Mouse (Mus musculus): Measurements from ENCODE around the gene Scn4b. TPM values are rescaled to one million over a fixed set of nuclear protein-coding genes. Genes with fewer than 3 reads are reported as not detected.

The Scn4b gene
- total RNA-seq, 4 experiments from 2014 or later: 14.6 to 17.4 (median 15.7) TPM

DNA sequence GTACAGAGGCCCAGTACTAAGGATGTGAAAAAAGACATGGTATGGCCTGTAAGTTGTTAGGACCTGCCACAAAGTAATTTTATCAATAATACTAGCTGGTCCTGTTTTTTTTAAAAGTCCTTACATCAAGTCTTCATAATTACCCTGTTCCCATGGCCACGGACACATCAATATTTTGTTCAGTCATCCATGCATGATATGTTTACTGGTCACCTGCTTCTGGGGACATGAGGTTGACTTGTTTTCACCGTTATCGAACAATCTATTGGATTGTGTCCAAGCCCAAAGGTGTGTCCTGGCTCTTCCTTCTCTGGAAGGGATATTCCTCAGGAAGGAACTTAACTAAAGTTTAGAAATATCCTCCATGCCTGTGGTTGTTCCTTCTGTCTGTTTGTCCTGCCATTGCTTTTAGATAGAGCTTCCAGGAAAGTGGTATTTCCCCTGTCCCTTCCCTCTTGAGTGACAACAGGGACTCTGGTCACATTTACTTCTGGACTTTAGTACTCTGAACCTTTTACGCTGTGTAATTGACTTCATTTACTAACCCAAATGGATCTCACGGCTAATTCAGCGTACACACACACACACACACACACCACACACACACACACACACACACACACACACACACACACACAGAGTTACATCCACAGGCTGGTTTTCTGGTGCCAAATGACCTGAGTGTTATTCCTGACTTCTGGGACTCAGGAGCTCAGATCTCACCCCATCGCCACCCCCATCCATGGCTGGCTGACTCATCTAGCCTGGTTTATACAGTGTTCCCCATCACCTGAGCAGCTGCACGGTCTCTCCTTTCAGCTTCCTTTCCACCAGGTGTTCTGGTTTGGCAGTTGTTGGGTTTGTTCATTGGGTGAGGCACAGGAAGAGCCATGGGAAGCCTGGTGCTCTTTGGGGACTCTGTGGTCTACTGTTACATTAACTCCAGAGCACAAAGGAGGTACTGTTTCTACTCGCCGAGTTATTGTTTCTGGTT is 50.7 kb downstream of the Scn4b start:
- no peak for DNase-seq (ENCODE audit: low spot score in 2 of 2)

DNA sequence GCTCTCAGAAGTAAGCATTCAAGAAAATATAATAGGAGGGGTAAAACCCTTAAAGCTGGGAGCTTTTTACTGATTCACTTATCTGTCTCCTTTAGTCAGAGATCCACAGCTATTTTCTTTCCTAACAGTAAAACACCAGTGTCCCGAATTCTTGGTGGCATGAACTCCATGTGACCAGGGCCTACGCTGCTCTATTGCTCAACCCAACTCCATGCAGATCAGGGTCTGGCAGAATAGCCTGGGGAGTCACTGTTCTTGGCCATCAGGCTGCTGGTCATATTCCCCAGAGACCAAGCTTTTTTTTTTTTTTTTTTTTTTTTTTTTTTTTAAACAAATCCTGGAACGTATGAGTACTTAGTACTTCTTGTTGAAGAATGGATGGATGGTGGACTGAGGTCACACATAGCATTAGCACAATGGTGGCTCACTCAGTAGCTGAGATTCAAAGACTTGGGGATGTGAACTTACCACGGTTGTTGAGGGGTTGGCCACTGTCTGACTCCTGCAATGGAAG is 51.5 kb downstream of the Scn4b start:
- DNase-seq (ENCODE audit: low spot score in 2 of 2): no peak

DNA sequence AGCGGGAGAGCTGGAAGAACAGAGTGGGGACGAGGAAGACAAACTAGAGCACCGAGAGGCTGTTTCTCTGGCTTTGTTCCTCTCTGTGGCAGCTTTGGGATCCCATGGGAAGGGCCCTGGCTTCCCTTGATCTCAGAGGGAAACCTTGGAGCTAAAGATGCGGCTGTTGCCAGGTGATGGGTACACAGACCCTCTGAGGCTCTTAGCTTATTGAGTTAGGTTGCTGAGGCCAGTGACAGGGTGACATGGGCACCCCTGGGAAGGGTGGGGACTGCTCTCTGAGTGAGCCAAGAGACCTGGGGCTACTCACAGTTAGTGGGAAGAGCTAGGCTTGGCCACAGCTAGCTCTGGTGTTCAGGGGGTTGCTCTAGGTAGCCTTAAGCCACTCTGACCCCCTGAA is 57.3 kb downstream of the Scn4b start:
- DNase-seq (ENCODE audit: low spot score in 2 of 2): no peak

GRCm38 (mm10) chr9:45196125-45196830 is 58.1 kb downstream of the Scn4b start:
- DNase-seq (ENCODE audit: low spot score in 2 of 2): no peak

DNA sequence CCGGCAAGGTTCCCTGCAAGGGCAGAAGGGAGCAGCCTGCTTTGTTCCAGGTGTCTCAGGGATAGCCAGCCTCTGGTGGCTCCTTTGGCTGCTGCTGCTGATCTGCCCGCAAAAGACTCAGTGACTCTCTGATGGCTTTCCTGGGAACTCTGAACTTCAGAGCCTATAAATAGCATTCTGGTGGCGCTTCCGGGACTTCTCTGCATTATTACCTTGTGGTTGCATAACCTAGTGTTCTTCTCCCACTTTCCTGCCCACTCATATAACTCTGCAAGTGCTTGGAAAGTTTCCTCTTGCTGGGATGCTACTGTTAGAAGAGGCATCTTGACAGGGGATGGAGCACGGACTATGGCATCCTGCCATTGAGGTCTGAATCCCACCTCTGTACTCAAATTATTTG is 59.4 kb downstream of the Scn4b start:
- DNase-seq (ENCODE audit: low spot score in 2 of 2): no peak

DNA sequence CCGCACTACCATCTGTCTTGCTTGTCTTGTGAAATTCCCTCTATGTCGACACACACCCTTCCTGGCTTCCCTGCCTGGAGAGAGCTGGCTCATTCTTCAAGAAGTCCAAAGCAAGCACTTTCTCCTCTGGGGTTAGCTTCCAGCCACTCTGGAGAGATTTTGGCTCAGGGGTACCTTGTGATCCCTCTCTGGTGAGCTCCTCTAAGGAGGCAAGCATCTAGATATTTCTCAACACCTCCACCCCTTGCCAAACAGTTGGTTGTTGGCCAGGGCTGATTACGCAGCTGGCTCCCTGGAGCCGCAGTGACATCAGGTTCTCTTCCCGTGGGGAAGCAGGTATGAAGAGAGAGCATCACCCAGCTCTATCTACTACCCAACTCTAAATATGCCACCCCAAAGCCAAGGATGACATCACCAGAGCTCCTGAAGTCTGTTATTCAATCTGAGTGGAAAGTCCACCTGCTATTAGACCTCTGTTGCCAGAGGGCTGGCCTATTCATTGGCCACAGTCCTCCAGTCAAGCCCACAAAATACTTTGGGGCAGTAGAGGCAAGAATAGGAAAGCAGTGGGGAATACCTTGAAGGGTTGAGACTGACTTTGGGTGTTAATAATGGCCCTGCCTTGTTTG is 63.2 kb downstream of the Scn4b start:
- no peak for DNase-seq (ENCODE audit: low spot score in 2 of 2)

GRCm38 (mm10) chr9:45202021-45202798 is 64.0 kb downstream of the Scn4b start:
- DNase-seq (ENCODE audit: low spot score in 2 of 2): no peak

Other genes with a start within 250 kb of the Scn4b start
- 100 to 1,000 TPM; 246 to 356 (median 299) TPM for gene Atp5l, start 217.7 kb upstream of the Scn4b start, total RNA-seq (2022)
- gene Ube4a, start 172.8 kb upstream of the Scn4b start, total RNA-seq (2022): 10 to 100 TPM; 69.7 to 84.9 (median 72.3) TPM
- gene Cd3g, start 158.0 kb upstream of the Scn4b start, total RNA-seq (2022): under 1 TPM in 2 of 4 experiments, not detected in 2; 0.38 to 0.43 TPM
- not detected for gene Cd3d, start 156.6 kb upstream of the Scn4b start, total RNA-seq (2022)
- gene Cd3e, start 128.8 kb upstream of the Scn4b start, total RNA-seq (2022): under 1 TPM in 2 of 4 experiments, not detected in 2; 0.27 to 0.33 TPM
- gene Mpzl2, start 98.6 kb upstream of the Scn4b start, total RNA-seq (2022): 1 to 10 TPM; 1.3 TPM
- 1 to 10 TPM; 3.4 to 5.4 (median 3.7) TPM for gene Mpzl3, start 83.2 kb upstream of the Scn4b start, total RNA-seq (2022)
- gene Jaml, start 59.2 kb upstream of the Scn4b start, total RNA-seq (2022): 1 to 10 TPM in 1 of 4 experiments, under 1 TPM in 3; 0.55 to 1.3 (median 0.72) TPM
- gene Scn2b, start 20.6 kb upstream of the Scn4b start, total RNA-seq (2022): 100 to 1,000 TPM; 209 to 270 (median 239) TPM
- gene BC049352, start 43.6 kb downstream of the Scn4b start, total RNA-seq (2022): 1 to 10 TPM in 1 of 4 experiments, under 1 TPM in 3; 0.43 to 1.0 (median 0.59) TPM
- not detected for gene Tmprss4, start 65.7 kb downstream of the Scn4b start, total RNA-seq (2022)
- gene Il10ra, start 130.8 kb downstream of the Scn4b start, total RNA-seq (2022): 10 to 100 TPM in 1 of 4 experiments, 1 to 10 TPM in 3; 1.8 to 10.0 (median 6.1) TPM
- not detected for gene Tmprss13, start 180.7 kb downstream of the Scn4b start, total RNA-seq (2022)
- gene Fxyd6, start 231.8 kb downstream of the Scn4b start, total RNA-seq (2022): 10 to 100 TPM; 87.3 to 98.5 (median 93.0) TPM